Mouse (Mus musculus): ENCODE results near the gene Cyba. TPM values are rescaled to one million over a fixed set of nuclear protein-coding genes. Genes with fewer than 3 reads are reported as not detected.

Gene Cyba
- total RNA-seq, 2 experiments from 2014 or later = 61.8 to 63.9 TPM

DNA sequence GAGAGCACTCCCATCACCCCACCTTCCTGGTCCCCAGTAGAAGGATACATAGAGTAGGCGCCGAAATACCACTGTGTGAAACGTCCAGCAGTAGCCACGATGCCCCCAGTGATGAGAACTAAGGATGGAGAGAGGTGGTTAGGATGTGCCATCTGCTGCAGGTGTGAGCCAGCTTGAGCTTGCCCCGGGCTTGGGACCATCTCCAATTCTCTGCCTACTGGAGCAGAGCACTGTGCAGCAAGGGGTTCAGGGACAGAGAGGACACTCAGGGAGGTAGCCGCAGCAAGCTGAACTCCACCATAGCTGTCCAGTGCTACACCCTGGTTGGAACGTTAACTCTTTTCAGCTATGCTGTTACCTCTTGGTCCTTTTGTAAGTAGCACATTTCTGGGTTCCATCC is 5.1 kb downstream of the Cyba start:
- DNase-seq = no peak
- intact Hi-C loops (cut with DNase I) = no loop called here

DNA sequence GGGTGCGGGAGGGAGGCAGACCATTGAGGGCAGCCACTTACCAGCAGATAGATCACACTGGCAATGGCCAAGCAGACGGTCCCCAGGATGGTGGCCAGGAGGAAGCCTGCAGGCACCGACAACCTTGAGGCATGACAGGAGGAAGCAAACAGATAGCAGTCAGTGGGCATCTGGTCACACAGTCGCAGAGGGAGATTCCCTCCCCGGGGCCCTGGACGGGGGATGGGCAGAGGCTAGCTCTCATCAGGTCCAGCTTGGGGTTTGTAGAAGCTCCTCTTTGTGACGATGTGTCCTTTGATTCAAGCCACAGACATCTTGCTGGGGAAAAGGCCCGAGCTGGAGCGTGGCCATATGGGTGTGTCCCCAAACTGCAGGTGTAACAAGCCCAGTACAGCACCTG is 6.6 kb downstream of the Cyba start:
- intact Hi-C loops (cut with DNase I) = no loop called here
- no peak for DNase-seq

DNA sequence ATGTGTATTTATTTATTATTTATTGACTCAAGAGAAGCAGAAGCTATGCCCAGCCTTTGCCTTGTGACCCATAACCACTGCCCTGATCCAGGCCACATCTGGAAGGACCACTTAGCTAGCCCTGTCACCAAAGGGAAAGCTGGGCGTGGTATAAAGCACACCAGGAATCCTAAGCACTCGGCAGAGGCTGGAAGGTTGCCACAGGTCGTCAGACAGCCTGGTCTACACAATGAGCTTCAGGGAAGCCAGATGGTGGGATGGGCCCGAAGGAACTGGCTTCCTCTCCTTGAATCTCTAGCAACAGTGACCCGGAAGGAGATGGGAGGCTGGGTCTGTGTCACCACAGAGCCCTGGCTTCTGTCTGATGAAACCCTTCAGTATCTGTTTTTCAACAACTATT is 9.1 kb downstream of the Cyba start:
- peak; percentile 73 to 81 for DNase-seq
- intact Hi-C loops (cut with DNase I) = no loop called here

DNA sequence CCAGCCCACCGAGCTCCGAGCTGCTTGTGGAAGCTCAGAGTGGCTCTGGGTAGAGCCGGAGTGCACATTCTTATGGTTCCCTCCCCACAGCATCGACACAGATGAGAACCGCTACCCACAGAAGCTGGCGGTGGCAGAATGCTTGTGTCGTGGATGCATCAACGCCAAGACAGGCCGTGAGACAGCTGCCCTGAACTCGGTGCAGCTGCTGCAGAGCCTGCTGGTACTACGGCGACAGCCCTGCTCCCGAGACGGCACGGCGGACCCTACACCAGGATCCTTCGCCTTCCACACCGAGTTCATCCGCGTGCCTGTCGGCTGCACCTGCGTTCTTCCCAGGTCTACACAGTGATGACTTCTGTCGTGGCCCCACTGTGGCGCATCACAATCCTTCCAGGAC is 9.5 kb downstream of the Cyba start:
- intact Hi-C loops (cut with DNase I) = no loop called here
- no peak for DNase-seq

DNA sequence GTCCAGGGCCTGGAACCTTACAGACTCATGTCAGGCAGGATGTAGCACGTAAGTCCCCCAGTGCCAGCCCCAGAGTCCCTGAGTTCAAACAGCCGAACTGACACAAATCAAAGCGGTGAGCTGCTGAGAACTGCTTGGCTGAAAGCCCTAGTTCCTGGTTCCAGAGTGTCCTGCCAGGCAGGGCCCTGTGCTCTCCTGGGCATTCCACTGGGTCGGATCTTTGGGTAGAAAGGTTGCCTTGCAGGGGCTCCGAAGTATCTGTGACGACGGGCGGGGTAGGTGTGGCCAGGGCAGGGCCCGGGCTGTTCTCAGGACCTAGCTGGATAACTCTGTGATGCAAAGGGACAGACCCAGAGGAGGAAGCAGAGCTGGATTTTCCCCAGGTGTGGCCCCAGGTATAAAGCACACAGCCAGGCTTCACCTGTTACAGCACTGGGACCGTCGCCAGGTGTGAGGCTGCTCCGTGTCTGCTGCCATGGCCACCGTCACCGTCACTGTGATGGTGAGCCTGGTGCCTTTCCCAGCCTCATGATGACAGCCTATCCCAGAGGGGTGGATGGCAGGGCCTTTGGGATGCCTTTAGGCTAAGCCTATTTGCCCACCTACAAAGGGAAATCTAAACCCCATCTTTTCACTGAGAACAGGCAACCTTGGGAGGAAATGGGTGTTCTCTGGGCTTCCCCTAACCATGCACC is 11.2 kb downstream of the Cyba start, which contains the start of gene Il17c:
TSS of gene Il17c (plus strand) at position 645 of the 695 bp plus-strand sequence.
- intact Hi-C loops (cut with DNase I) = no loop called here
- peak in 1 of 2 experiments; percentile 21 for DNase-seq

DNA sequence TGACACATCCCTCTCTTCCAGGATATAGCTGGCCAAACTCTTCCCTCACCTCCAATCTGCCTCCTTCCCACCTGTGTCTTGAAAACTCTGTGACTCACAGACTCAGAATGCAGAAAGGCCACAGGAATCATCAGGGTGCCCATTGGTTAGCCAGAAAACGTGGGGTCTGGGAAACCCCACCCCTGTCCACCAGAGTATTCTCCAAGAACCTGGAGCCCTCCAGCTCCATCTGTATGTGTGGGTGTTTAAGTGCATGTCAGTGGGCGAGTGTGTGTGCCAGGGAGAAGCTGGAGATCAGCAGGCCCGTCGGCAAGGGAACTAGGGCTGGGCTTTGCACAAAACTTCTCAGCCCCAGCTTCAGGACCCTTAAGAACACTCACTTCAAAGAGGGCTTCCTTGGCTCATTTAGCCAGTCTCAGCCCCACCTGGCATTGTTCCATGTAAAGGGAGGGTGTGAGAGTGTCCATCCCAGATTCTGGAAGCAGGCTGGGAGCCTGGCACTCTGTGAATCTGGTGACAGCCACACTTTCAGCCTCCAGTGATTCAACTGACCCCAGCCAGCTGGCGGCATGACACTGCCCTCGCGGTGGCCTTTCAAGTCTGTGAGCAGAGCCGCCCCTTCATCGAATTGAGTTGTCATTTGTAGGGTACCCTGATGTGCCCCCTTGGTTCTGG is 12.7 kb downstream of the Cyba start:
- intact Hi-C loops (cut with DNase I) = no loop called here
- peak; percentile 32 to 50 for DNase-seq

DNA sequence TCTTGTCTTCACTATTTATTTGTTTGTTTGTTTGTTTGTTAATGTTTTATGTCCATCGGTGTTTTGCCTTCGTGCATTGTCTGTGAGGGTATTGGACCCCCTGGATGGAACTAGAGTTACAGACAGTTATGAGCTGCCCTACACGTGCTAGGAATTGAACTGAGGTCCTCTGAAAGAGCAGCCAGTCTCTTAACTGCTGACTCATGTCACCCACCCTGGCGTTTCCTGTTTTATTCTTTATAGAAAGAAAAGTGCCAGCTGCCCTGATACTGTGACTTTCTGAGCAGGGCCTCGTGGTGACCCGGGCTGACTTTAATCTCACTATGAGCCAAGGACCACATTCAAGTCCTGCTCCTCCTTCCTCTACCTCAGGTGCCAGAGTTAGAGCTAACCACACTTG is 17.2 kb downstream of the Cyba start:
- no peak for DNase-seq
- intact Hi-C loops (cut with DNase I) = no loop called here

DNA sequence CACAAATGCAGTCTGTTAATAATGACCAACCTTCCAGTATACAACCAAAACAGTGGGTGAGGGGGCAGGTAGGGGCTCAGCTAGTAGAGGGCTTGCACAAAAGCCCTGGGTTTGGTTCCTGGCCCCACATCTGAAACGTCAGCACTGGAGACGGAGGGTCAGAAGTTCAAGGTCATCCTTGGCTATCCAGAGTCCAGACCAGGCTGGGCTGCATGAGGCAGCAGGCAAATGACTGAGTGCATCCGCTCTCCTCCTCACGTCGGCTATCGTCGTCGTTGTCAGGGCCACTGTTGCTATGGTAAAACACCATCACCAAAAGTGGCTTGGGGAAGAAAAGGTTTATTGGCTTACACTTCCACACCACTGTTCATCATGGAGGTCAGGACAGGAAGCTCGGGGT is 18.4 kb downstream of the Cyba start:
- DNase-seq = no peak
- intact Hi-C loops (cut with DNase I) = no loop called here

DNA sequence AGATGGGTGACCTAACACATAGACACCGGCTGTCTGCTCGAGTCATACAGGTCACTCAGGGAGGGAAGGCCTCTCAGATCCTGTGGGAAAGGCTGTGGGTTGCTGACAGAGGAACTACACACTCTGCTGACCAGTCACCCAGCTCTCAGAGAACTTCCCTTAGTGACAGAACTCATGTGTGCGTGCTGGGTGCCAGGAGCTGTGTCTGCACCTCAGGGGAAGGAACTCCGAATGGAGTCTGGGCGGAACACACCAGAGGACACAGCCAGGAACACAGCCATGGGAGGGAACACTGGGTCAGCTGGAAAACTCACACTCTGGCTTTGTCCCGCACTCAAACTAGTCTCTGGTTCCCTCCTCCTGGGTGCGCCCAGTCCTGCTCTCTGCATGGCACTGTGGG is 25.1 kb downstream of the Cyba start:
- intact Hi-C loops (cut with DNase I) = no loop called here
- no peak for DNase-seq

DNA sequence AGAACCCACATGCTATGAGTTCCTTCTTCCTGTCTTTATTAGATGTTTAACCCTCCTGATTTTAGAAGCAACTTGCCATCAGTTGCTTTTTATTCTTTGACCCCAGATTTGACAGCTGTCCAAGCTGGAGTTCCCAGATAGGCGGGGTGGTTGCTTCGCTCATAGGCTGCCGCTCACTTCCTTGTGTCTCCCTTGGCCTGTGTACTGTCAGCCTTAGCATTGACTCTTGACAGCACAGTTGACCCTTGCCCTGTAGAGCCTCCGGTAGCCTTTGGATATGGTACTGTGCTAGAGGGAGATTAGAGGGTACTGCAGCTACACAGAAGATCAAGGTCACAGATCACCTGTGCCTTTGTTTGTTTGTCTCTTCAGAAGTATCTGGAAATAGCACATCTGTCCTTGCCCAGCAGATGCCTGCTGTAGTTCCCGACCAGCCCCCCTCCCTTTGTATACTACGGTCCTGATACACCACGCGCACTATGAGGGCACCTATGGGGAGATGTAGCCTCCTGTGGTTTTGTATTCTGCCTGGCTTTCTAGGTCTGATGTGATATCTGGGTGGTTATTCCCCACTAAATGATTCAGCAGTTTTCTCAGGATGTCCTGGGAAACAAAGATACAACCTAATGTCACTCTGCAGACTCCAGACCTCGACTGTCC is 27.5 kb downstream of the Cyba start:
- no peak for DNase-seq
- intact Hi-C loops (cut with DNase I) = no loop called here

DNA sequence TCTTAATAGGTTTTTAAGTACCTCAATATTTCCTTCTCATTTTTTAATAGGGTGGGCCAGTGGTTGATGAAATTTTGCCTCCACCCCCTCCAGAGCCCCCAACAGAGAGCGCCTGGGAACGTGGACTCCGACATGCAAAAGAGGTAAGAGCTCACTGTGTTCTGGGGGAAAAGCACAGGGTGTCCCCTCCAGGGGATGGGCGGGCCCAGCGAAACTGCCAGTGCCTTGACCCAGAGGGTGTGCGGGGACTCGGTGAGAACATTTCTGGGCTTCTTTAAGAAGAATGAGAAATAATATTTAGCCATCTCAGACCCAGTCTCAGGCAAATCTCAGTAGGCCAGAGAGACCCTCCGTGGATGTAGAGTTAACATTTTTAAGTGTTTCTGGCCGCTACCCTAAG is 34.5 kb downstream of the Cyba start:
- intact Hi-C loops (cut with DNase I) = no loop called here
- no peak for DNase-seq

DNA sequence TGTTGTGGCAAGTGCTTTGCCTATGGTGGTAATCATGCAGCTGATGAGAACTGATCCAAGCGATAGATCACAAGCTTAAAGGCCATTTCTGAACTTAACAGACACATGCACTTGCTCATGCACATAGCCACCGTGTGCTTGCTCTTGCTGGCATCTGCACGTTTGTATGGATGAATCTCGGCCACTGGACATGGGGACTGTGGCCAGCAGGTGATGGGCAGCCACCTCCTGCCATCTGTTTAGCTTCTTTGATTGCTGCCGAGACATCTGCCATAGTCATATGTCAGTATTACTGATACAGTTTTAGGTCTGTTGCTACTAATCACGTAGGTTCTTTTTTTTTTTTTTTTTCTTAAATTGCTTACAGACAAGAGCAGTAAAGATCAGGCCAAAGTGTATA is 37.4 kb downstream of the Cyba start:
- intact Hi-C loops (cut with DNase I) = no loop called here
- DNase-seq = no peak

DNA sequence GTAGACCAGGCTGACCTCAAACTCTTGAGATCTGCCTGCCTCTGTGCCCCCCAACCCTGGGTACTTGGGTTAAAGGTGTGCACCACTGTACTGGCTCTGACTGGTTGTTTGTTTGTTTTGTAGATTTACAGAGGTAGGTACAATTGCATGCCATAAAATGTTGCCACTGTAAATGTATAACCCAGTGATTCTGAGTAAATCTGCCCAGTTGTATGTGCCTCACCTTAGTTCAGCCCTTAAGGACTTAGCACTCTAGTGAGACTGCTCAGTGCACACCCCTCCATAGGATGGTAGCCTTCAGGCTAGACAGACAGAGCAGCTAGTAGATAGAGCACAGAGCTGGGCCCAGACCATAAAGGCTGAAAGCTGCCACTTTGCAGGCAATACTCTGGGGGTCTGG is 39.0 kb downstream of the Cyba start:
- intact Hi-C loops (cut with DNase I) = no loop called here
- DNase-seq = no peak

DNA sequence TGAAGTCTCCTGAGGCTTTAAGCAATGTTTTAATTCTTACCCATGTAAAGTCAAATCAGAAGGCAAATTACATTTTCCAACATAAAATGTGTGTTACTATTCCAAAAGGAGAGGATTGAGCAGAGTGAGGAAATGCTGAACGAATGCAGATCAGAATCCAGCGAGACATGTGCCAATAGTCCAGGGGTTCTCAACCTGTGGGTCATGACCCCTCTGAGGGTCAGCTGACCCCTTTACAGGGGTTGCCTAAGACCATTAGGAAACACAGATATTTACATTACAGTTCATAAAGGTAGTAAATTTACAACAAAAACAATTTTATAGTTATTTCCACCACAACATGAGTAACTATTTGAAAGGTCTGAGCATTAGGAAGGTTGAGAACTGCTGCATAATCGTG is 42.0 kb downstream of the Cyba start:
- intact Hi-C loops (cut with DNase I) = no loop called here
- no peak for DNase-seq

DNA sequence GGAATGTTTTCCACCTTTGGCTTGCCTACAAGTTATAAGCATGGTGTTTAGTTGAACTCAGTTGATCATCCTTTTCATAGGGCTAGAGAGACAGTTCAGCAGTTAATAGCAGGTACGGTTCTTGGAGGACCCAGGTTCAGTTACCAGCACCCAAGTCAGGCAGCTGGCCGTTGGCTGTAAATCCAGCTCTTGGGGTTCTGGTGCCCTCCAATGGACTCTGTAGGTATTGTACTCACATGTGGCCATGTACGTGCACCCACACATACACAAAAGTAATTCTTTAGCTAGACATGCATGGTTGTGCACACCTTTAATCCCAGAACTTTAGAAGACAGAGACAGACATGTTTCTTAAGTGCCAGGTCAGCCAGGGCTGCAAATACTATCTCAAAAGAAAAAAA is 43.4 kb downstream of the Cyba start:
- no peak for DNase-seq
- intact Hi-C loops (cut with DNase I) = no loop called here

DNA sequence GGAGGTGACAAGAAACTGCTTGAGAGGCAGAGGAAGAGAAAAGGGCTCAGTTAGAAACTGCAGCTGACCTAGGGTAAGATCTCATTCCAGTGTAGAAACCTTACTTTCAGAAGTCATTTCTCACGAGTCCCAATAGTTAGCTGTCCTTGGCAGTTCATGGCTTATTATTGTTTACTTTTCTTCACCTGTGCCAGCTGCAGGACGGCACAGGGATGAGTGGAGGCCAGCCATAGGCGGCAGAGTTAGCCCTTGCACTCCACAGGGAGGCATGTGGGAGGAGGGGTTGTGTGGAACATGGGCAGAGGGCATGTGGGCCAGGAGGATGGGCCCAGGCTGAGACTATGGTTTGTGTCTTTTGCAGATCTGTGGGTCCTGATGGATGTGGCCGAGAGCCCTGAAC is 49.7 kb downstream of the Cyba start:
- no peak for DNase-seq
- intact Hi-C loops (cut with DNase I) = no loop called here

DNA sequence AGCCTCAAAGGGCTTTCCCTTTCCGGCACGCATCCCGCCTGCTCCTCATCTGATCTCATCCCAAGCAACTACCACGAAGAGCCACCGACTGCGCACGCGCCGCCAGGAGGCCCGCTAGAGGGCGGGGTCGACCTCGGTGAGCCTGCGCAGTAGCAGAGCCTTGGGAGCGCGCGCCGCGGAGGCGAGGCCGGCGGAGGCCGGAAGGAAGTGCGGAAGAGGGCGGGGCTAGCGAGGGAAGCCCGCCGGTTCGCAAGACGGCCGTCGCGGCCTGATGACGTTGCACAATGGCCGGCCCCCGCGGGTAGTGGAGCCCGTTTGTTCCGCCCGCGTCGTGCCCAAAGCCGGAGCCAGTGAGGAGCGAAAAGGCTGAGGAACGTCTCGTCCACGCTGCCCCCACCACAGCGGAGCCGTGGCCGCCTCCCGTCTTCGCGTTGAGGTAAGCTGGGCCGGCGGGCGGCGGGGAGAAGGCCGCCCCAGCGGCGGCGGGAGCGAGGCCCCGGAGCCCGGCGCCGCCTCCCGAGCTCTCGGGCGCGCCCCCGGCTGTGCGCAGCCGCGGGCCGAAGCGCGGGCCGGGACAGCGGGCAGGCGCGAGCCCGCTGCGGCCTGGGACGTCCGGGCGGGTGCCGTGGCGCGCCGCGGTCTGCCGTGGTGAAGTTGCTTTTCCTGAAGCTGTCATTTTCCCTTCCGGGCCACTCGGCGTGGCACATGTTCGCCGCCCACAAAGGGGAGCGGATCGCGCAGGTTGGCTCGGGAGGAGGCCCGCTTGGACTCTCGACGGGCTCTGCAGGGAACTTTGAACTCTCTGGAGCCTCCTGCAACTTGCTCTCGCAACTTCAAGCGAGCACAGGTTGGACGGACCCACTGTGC is 56.1 kb downstream of the Cyba start, which contains the start of gene Zc3h18:
TSS of gene Zc3h18 (plus strand) at position 245 of the 867 bp plus-strand sequence.
- intact Hi-C loops (cut with DNase I) = loop anchor here (5.0 kb wide), 1 partner anchor 101 kb away; the partner anchor contains the start of genes Ctu2 and Rnf166
- DNase-seq = peak; percentile 99

DNA sequence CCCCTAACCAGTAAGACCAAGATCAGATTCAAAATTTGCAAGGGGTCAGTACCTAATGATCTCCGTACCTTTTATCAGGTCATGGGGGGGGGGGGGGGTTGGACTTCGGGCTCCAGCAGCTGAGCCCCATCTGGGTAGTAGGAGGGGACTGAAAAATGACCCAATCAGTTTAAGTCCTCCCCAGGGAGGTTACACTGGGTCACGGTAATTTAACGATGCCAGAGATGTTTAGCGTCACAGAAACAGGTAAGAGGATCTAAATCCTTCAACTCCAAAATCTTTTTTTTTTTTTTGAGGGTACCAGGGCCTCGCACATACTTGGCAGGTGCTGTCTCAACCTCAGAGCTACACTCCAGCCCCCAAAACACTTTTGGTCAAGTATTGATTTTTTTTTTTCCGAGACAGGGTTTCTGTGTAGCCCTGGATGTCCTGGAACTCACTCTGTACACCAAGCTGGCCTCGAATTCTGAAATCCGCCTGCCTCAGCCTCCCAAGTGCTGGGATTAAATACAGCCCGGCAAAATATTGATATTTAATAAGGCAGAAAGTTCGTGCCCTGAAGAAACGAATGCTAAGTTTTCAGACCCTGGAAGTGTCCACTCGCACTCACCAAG is 56.9 kb downstream of the Cyba start:
- intact Hi-C loops (cut with DNase I) = loop anchor here (5.0 kb wide), 1 partner anchor 101 kb away; the partner anchor contains the start of genes Ctu2 and Rnf166
- DNase-seq = no peak

DNA sequence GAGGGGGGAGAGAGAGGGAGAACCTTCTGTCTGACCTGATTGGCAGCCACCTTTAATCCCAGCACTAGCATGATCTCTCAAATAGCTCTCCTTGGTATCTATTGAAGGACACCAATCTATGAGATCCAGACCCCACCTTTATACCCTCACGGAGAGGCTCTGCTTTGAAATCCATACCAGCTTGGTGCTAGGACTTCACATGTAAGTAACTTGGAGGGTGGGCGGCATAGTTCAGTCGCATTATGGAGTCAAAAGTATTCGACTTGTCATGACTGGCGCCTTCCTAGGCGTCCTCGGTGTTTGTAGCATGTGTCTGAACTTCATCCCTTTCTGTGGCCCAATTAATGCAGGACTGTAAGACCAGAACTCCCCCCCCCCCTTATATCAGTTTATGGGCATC is 57.4 kb downstream of the Cyba start:
- intact Hi-C loops (cut with DNase I) = loop anchor here (5.0 kb wide), 1 partner anchor 102 kb away; the partner anchor contains the start of genes Ctu2 and Rnf166
- DNase-seq = no peak
